Mouse (Mus musculus) embryonic facial prominence, embryonic 10.5 days (tissue): Measurements from ENCODE around the gene Pex16. TPM values are rescaled to one million over a fixed set of nuclear protein-coding genes. Genes with fewer than 3 reads are reported as not detected.

Experiments
- DNase-seq: peaks from one replicate; pipeline ENCODE4 v3.0.0-alpha.2; 2017; ENCODE audit warnings: low spot score
- H3K27ac ChIP-seq: fragments of 300-500 bp; sonication (generic); replicated peaks from 2 replicates; pipeline ENCODE4 v1.5.1; 2016; ENCODE audit warnings: mild to moderate bottlenecking
- H3K27me3 ChIP-seq: fragments of 300-500 bp; sonication (generic); replicated peaks from 2 replicates; pipeline ENCODE4 v1.6.1; 2016; ENCODE audit warnings: low read depth, mild to moderate bottlenecking; ENCODE audit not compliant: poor library complexity, severe bottlenecking
- H3K36me3 ChIP-seq: fragments of 300-500 bp; sonication (generic); replicated peaks from 2 replicates; pipeline ENCODE4 v1.6.1; 2016; ENCODE audit warnings: mild to moderate bottlenecking, moderate library complexity
- H3K4me1 ChIP-seq: fragments of 300-500 bp; sonication (generic); 2 replicates; pipeline ENCODE4 v1.6.1; 2016
- H3K4me3 ChIP-seq: fragments of 300-500 bp; sonication (generic); 2 replicates; pipeline ENCODE4 v1.5.1; 2016; ENCODE audit warnings: mild to moderate bottlenecking, moderate library complexity
- H3K9me3 ChIP-seq: fragments of 300-500 bp; sonication (generic); 2 replicates; pipeline ENCODE4 v1.6.1; 2016; ENCODE audit warnings: mild to moderate bottlenecking
- WGBS: fragments of 180-500 bp; shearing (Covaris S2); methylation state at CpG from one replicate; pipeline ENCODE4 v1.1.7; 2016; 5-methylcytosine and 5-hydroxymethylcytosine counted together
- microRNA-seq: library from miRNA; unstranded; fragments of <30 nt; microRNA quantifications from one replicate; pipeline ENCODE4, GENCODE M21; 2017
- polyA plus RNA-seq: library from polyadenylated mRNA; unstranded; fragments of >200 nt; fragmentation: Nextera tagmentation; extraction: Ambion mirVana; gene quantifications from 2 replicates; pipeline ENCODE4 v1.2.1, GENCODE M21; 2016

Pex16 gene
- polyA plus RNA-seq, 1 experiment from 2014 or later: 18.6 TPM

GRCm38 (mm10) chr2:92422388-92423135 lies 48.1 kb downstream of the Pex16 start:
- H3K36me3 ChIP-seq: peaks cover 92% of the 10 kb centered on the region
- no peaks in the 10 kb centered on the region for H3K27me3 ChIP-seq
- no peak for DNase-seq
- H3K4me3 ChIP-seq: no peak overlapping the region
- no peak overlapping the region for H3K27ac ChIP-seq
- peaks cover 34% of the 10 kb centered on the region for H3K4me1 ChIP-seq
- H3K9me3 ChIP-seq: no peaks in the 10 kb centered on the region
- 75% methylated on average over 10 of the region's 10 CpGs for WGBS

- no peak for DNase-seq
- Histone ChIP-seq H3K9me3 (no peaks in the 10 kb centered on the region), H3K4me3 (no peak overlapping the region), H3K27ac (0 out of 2 replicates have a peak overlapping the region, but pooled peaks have one; percentile 65), H3K4me1 (peaks cover 40% of the 10 kb centered on the region), H3K36me3 (peaks cover 86% of the 10 kb centered on the region), H3K27me3 (no peaks in the 10 kb centered on the region)
- WGBS: 90% methylated on average over 9 of the region's 9 CpGs
Observed at GRCm38 (mm10) chr2:92423156-92423555, 48.7 kb downstream of the Pex16 start.

- H3K4me1 ChIP-seq: peaks cover 47% of the 10 kb centered on the region
- no peak for DNase-seq
- no peaks in the 10 kb centered on the region for H3K27me3 ChIP-seq
- peak overlapping the region; percentile 65 for H3K27ac ChIP-seq
- 88% methylated on average over 9 of the region's 9 CpGs for WGBS
- peaks cover 79% of the 10 kb centered on the region for H3K36me3 ChIP-seq
- no peaks in the 10 kb centered on the region for H3K9me3 ChIP-seq
- no peak overlapping the region for H3K4me3 ChIP-seq
Observed at GRCm38 (mm10) chr2:92423702-92424461, 49.4 kb downstream of the Pex16 start.

GRCm38 (mm10) chr2:92424462-92425308 lies 50.2 kb downstream of the Pex16 start:
- Histone ChIP-seq H3K4me1 (peaks cover 50% of the 10 kb centered on the region), H3K4me3 (0 out of 2 replicates have a peak overlapping the region, but pooled peaks have one; percentile 2), H3K27ac (peak overlapping the region; percentile 65), H3K36me3 (peaks cover 71% of the 10 kb centered on the region), H3K9me3 (no peaks in the 10 kb centered on the region), H3K27me3 (no peaks in the 10 kb centered on the region)
- DNase-seq: peak; percentile 30
- WGBS: 80% methylated on average over 9 of the region's 9 CpGs

GRCm38 (mm10) chr2:92425366-92425765 lies 50.9 kb downstream of the Pex16 start:
- DNase-seq: no peak
- H3K4me1 ChIP-seq: peaks cover 52% of the 10 kb centered on the region
- no peaks in the 10 kb centered on the region for H3K27me3 ChIP-seq
- WGBS: 91% methylated on average over 4 of the region's 4 CpGs
- H3K36me3 ChIP-seq: peaks cover 64% of the 10 kb centered on the region
- peak overlapping the region; percentile 65; the same call in 1 of the 2 replicates for H3K27ac ChIP-seq
- no peak overlapping the region for H3K4me3 ChIP-seq
- no peaks in the 10 kb centered on the region for H3K9me3 ChIP-seq

- H3K9me3 ChIP-seq: no peaks in the 10 kb centered on the region
- no peaks in the 10 kb centered on the region for H3K27me3 ChIP-seq
- no peak overlapping the region for H3K27ac ChIP-seq
- 90% methylated on average over 3 of the region's 3 CpGs for WGBS
- H3K4me3 ChIP-seq: no peak overlapping the region
- DNase-seq: no peak
- H3K4me1 ChIP-seq: peaks cover 62% of the 10 kb centered on the region
- H3K36me3 ChIP-seq: peaks cover 53% of the 10 kb centered on the region
Observed at GRCm38 (mm10) chr2:92426426-92426825, 52.0 kb downstream of the Pex16 start.

- DNase-seq: peak; percentile 55
- no peak overlapping the region for H3K4me3 ChIP-seq
- H3K4me1 ChIP-seq: peaks cover 76% of the 10 kb centered on the region
- peaks cover 39% of the 10 kb centered on the region for H3K36me3 ChIP-seq
- no peak overlapping the region for H3K27ac ChIP-seq
- no peaks in the 10 kb centered on the region for H3K9me3 ChIP-seq
- no peaks in the 10 kb centered on the region for H3K27me3 ChIP-seq
- 57% methylated on average over 6 of the region's 6 CpGs for WGBS
Observed at GRCm38 (mm10) chr2:92427882-92428281, 53.4 kb downstream of the Pex16 start.

GRCm38 (mm10) chr2:92430089-92430488 lies 55.6 kb downstream of the Pex16 start:
- peaks cover 76% of the 10 kb centered on the region for H3K4me1 ChIP-seq
- H3K27ac ChIP-seq: no peak overlapping the region
- WGBS: 85% methylated on average over 2 of the region's 2 CpGs

More at GRCm38 (mm10) chr2:92430089-92430488, 55.6 kb downstream of the Pex16 start:
- Histone ChIP-seq H3K4me3 (no peak overlapping the region), H3K36me3 (peaks cover 17% of the 10 kb centered on the region), H3K27me3 (peaks cover 4% of the 10 kb centered on the region), H3K9me3 (no peaks in the 10 kb centered on the region)
- no peak for DNase-seq

Small RNAs within 50 kb of the gene (microRNA-seq; reads per million reads assigned to microRNA genes)
- not detected for gene Mir7000

Other genes with a start within 250 kb of the Pex16 start
- 10.2 and 12.4 TPM in 2 replicates for gene Large2, start 193 bp downstream of the Pex16 start, polyA plus RNA-seq
- gene 1700029I15Rik, start 7.9 kb downstream of the Pex16 start, polyA plus RNA-seq: 2.5 and 3.6 TPM in 2 replicates
- 36.0 and 37.1 TPM in 2 replicates for gene Mapk8ip1, start 26.6 kb downstream of the Pex16 start, polyA plus RNA-seq
- 23.4 and 23.7 TPM in 2 replicates for gene Cry2, start 59.4 kb downstream of the Pex16 start, polyA plus RNA-seq
- gene Slc35c1, start 85.9 kb downstream of the Pex16 start, polyA plus RNA-seq: 12.6 and 13.5 TPM in 2 replicates
- gene Chst1, start 225.0 kb downstream of the Pex16 start, polyA plus RNA-seq: 2.5 TPM in 2 replicates